Mouse (Mus musculus) layer of hippocampus, postnatal 36 days (tissue): Measurements from ENCODE around the gene Trpm2. TPM values are rescaled to one million over a fixed set of nuclear protein-coding genes. Genes with fewer than 3 reads are reported as not detected.
A peak's percentile ranks its signal among the peaks of the same experiment; 100 is the strongest.

ENCODE experiments used
- DNase-seq, 2 experiments: peaks; one replicate each; pipeline ENCODE4 v3.0.0; 2022
- total RNA-seq, 2 experiments: library from RNA; stranded (reverse); gene quantifications; 2 replicates each; pipeline ENCODE4 v1.2.3; 2021

Gene Trpm2
- total RNA-seq, 2 experiments from 2014 or later, result 30.3 to 40.0 TPM

GRCm38 (mm10) chr10:77902894-77903715, 67.3 kb downstream of the Trpm2 start:
- DNase-seq, result peak; percentile 14 to 34

- DNase-seq, result peak; percentile 40 to 53
Observed at GRCm38 (mm10) chr10:77902211-77902893, 68.0 kb downstream of the Trpm2 start, which contains the start of gene Lrrc3. TSS of gene Lrrc3 (minus strand) at chr10:77902536.

- DNase-seq, result no peak
Observed at GRCm38 (mm10) chr10:77901871-77902210, 68.5 kb downstream of the Trpm2 start.

- DNase-seq, result no peak
Observed at GRCm38 (mm10) chr10:77900903-77901818, 69.2 kb downstream of the Trpm2 start.

- no peak for DNase-seq
Observed at GRCm38 (mm10) chr10:77900126-77900525, 70.2 kb downstream of the Trpm2 start.

- no peak for DNase-seq
Observed at GRCm38 (mm10) chr10:77895562-77895961, 74.8 kb downstream of the Trpm2 start.

- no peak for DNase-seq
Observed at GRCm38 (mm10) chr10:77890987-77891565, 79.3 kb downstream of the Trpm2 start.

GRCm38 (mm10) chr10:77886007-77886747, 84.2 kb downstream of the Trpm2 start:
- no peak for DNase-seq

- no peak for DNase-seq
Observed at GRCm38 (mm10) chr10:77882553-77882952, 87.8 kb downstream of the Trpm2 start.

GRCm38 (mm10) chr10:77880305-77880704, 90.1 kb downstream of the Trpm2 start:
- DNase-seq, result no peak

- DNase-seq, result peak; percentile 35 to 41
Observed at GRCm38 (mm10) chr10:77878985-77879384, 91.4 kb downstream of the Trpm2 start.

GRCm38 (mm10) chr10:77869651-77870050, 100.7 kb downstream of the Trpm2 start:
- DNase-seq, result no peak

- no peak for DNase-seq
Observed at GRCm38 (mm10) chr10:77867546-77867945, 102.8 kb downstream of the Trpm2 start.

GRCm38 (mm10) chr10:77864762-77865143, 105.6 kb downstream of the Trpm2 start:
- DNase-seq, result no peak

- DNase-seq, result no peak
Observed at GRCm38 (mm10) chr10:77864067-77864761, 106.1 kb downstream of the Trpm2 start.

GRCm38 (mm10) chr10:77861675-77862074, 108.7 kb downstream of the Trpm2 start, which contains the start of gene Gm3285:
TSS of gene Gm3285 (plus strand) at chr10:77861975.
- no peak for DNase-seq
